Mouse (Mus musculus) limb, embryonic 12.5 days (tissue): Measurements from ENCODE around the gene Foxo4. TPM values are rescaled to one million over a fixed set of nuclear protein-coding genes. Genes with fewer than 3 reads are reported as not detected.
A peak's percentile ranks its signal among the peaks of the same experiment; 100 is the strongest.

Experiments used
- ATAC-seq: fragments of 200-750 bp; cut with Nextera tagmentation; 2 replicates; pipeline ENCODE4 v1.8.0; 2017; ENCODE audit warnings: low read depth, moderate TSS enrichment; ENCODE audit not compliant: insufficient number of reproducible peaks, insufficient read depth, low FRiP score, low TSS enrichment
- H3K27ac ChIP-seq: fragments of 300-500 bp; sonication (generic); 2 replicates; pipeline ENCODE4 v1.5.1; 2016; ENCODE audit warnings: mild to moderate bottlenecking, moderate library complexity
- H3K27me3 ChIP-seq: fragments of 300-500 bp; sonication (generic); 2 replicates; pipeline ENCODE4 v1.6.1; 2016; ENCODE audit warnings: mild to moderate bottlenecking, moderate library complexity
- H3K36me3 ChIP-seq: fragments of 300-500 bp; sonication (generic); 2 replicates; pipeline ENCODE4 v1.6.1; 2016; ENCODE audit warnings: mild to moderate bottlenecking, moderate library complexity
- H3K4me1 ChIP-seq: fragments of 300-500 bp; sonication (generic); replicated peaks from 2 replicates; pipeline ENCODE4 v1.6.1; 2016
- H3K4me2 ChIP-seq: fragments of 300-500 bp; sonication (generic); 2 replicates; pipeline ENCODE4 v1.6.1; 2016; ENCODE audit warnings: mild to moderate bottlenecking, moderate library complexity
- H3K4me3 ChIP-seq: fragments of 300-500 bp; sonication (generic); replicated peaks from 2 replicates; pipeline ENCODE4 v1.5.1; 2016; ENCODE audit warnings: mild to moderate bottlenecking
- H3K9ac ChIP-seq: fragments of 300-500 bp; sonication (generic); replicated peaks from 2 replicates; pipeline ENCODE4 v1.6.1; 2016; ENCODE audit warnings: mild to moderate bottlenecking, moderate library complexity
- H3K9me3 ChIP-seq: fragments of 300-500 bp; sonication (generic); 2 replicates; pipeline ENCODE4 v1.6.1; 2016; ENCODE audit warnings: mild to moderate bottlenecking, moderate library complexity
- WGBS: fragments of 180-500 bp; shearing (Covaris S2); methylation state at CpG from one replicate; pipeline ENCODE4 v1.1.7; 2016; 5-methylcytosine and 5-hydroxymethylcytosine counted together
- polyA plus RNA-seq: library from polyadenylated mRNA; unstranded; fragments of >200 nt; fragmentation: Nextera tagmentation; extraction: Ambion mirVana; gene quantifications from 2 replicates; pipeline ENCODE4 v1.2.1, GENCODE M21; 2016

Foxo4 gene
- polyA plus RNA-seq, result 5.9 and 6.5 TPM in 2 replicates

DNA sequence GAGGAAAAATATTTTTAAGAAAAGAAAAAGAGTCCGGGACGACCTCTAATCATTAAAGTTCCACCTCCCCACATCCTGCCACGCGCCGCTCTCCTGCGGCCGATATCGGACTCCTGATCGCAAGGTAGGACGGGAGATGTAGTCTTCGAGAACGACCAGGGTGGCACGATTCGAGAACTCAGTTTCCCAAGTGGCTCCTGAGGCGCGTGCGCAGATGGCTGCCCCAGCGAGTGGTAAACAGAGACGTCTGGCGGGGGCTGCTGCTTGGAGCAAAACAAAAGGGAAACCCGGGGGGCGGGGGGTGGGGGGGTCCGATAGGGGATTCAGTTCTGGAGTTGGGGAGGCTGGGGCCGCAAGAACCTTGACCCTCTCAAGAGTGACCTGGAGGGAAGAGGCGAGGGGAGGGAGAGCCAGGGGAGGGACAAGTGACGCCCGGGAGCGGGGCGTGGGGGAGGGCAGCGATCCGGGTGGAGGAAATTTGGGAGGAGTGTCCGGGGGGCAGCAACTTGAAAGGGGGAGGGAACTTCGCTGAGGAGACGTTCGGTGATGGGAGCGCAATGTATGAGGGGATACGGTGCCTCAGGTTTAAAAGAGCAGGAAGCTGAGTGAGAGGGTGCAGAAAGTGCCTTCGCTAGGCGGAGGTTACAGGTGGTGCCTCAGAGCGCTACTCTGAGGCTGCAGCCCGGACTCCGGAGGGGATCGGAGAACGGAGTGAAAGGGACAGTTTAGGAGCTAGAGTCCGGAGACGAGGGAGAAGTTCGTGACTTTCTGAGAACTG, at the start of gene Foxo4:
Foxo4 (plus strand) TSS at position 577 of the 778 bp plus-strand sequence.
- peak; percentile 90 for ATAC-seq
- Histone ChIP-seq H3K9ac (peak within 1 kb of the TSS; percentile 74), H3K4me2 (peak within 1 kb of the TSS; percentile 62), H3K4me1 (peaks cover 21% of the 10 kb centered on the region), H3K27ac (peak within 1 kb of the TSS; percentile 82), H3K27me3 (peaks cover 13% of the 10 kb centered on the region; the same call in 1 of the 2 replicates), H3K4me3 (peak within 1 kb of the TSS; percentile 61), H3K9me3 (no peaks in the 10 kb centered on the region), H3K36me3 (peaks cover 10% of the 10 kb centered on the region; the same call in 1 of the 2 replicates)
- WGBS, result 16% methylated on average over 47 of the region's 47 CpGs

DNA sequence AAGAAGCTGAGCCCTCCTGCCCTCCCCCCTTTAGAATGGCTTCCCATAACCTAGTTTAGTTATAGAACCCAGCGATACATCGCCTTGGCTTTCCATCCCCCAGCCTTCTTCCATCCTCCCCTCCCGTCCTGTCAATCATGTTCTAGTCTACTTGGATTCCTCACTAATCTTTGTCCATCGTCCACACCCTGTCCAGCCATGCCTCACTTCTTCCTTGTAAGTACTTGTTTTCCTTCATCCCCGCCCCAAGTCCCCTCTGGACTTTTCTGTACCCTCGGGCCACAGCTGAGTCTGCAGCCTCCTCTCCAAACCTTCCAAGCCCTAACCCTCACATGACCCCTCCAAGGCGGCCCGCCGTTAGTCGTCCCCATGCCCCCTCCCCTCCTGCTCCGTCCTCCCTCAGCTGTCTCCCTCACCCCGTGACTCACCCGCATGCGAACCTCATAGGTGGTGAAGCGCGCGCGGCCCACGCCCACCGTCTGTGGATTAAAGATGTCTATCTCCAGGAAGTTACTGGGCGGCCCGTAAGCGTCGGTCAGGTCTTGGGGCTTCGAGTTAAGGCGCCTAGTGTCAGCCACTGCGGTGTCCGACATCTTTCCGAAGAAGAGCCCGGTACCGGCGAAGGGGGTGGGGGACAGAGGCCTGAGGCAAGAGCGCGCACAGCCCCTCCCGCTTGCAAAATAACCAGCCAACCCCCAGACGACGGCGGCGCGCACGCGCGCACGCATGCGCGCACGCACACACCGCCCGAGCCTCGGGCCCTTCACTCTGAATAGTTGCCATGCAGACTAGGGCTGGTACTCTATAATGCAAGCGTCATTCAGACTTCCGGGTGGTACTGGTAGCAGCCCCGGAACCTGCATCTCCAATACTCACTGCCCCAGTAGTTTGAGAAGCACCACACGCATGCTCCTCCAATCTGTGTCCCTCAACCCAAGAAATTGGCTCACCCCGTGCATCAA, 32.2 kb upstream of the Foxo4 start, which contains the start of gene Snx12:
Snx12 (minus strand) TSS at position 730 of the 962 bp plus-strand sequence.
- peak within 1 kb of the TSS; percentile 56 for H3K27ac ChIP-seq
- 17% methylated on average over 55 of the region's 55 CpGs for WGBS
- H3K4me2 ChIP-seq, result peak within 1 kb of the TSS; percentile 59
- no peaks in the 10 kb centered on the region for H3K36me3 ChIP-seq
- ATAC-seq, result peak; percentile 99
- H3K9me3 ChIP-seq, result no peaks in the 10 kb centered on the region
- H3K4me3 ChIP-seq, result peak within 1 kb of the TSS; percentile 54
- H3K27me3 ChIP-seq, result peaks cover 26% of the 10 kb centered on the region
- H3K4me1 ChIP-seq, result no peaks in the 10 kb centered on the region
- H3K9ac ChIP-seq, result peak within 1 kb of the TSS; percentile 57

DNA sequence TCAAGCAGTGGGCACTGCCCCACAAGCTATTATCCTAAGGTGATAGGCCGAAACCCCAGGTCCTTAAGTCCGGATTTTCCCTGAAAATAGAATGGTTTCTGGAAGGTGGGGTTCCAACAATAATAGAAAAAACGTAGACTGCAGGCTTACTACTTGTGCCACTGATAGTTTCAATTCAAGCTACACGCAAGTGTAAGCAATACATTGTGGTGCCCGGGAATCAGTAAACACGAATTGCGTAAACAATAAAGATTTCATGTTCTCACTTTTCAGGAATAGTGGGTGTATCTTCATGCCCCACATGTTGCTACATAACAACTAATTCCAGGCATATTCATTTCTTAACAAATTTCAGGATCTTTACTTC, 31.5 kb upstream of the Foxo4 start:
- WGBS, result 38% methylated on average over 7 of the region's 7 CpGs
- H3K27ac ChIP-seq, result peak overlapping the region; percentile 41
- H3K4me3 ChIP-seq, result peak overlapping the region; percentile 54
- no peaks in the 10 kb centered on the region for H3K36me3 ChIP-seq
- peak overlapping the region; percentile 59 for H3K4me2 ChIP-seq
- H3K9me3 ChIP-seq, result no peaks in the 10 kb centered on the region
- ATAC-seq, result no peak
- H3K27me3 ChIP-seq, result peaks cover 26% of the 10 kb centered on the region
- no peak overlapping the region for H3K9ac ChIP-seq
- no peaks in the 10 kb centered on the region for H3K4me1 ChIP-seq

DNA sequence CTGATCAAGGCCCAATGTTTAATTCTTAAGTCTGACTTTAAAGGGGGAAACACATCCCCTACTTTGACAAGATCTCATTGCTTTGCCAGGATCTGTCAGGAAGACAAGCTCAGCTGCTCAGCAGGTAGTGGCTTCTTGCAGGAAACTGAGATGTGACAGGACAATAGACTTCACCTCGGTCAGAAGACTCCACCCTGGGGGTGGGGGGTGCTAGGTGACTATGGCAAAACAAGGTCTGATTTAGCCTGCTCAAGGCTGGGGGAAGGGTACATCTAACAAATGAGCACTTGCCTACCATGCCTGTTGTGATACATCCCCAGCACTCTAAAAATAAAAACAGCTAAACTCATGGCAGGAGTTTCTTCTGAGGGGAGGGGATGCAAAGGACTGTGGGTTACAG, 9.3 kb upstream of the Foxo4 start:
- H3K4me2 ChIP-seq, result no peak overlapping the region
- H3K36me3 ChIP-seq, result no peaks in the 10 kb centered on the region
- no peak overlapping the region for H3K4me3 ChIP-seq
- H3K9me3 ChIP-seq, result no peaks in the 10 kb centered on the region
- WGBS, result 31% methylated on average over 1 of the region's 1 CpGs
- H3K4me1 ChIP-seq, result no peaks in the 10 kb centered on the region
- ATAC-seq, result no peak
- no peak overlapping the region for H3K27ac ChIP-seq
- H3K27me3 ChIP-seq, result peaks cover 6% of the 10 kb centered on the region; the same call in 1 of the 2 replicates
- H3K9ac ChIP-seq, result no peak overlapping the region

DNA sequence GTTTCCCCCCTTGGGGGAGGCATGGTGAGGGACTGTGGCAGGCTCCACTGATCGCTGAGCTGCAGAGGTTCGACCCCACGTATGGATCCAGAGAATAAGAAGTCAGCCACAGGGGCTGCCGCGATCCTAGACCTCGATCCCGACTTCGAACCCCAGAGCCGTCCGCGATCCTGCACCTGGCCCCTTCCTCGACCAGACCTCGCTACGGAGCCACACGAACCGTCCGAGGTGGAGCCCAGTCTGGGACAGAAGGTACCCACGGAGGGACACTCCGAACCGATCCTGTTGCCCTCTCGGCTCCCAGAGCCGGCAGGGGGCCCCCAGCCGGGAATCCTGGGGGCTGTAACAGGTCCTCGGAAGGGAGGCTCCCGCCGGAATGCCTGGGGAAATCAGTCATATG, 412 bp downstream of the Foxo4 start:
- peaks cover 27% of the 10 kb centered on the region for H3K4me1 ChIP-seq
- H3K4me2 ChIP-seq, result peak overlapping the region; percentile 62
- H3K9ac ChIP-seq, result peak overlapping the region; percentile 74
- peak overlapping the region; percentile 82 for H3K27ac ChIP-seq
- peak; percentile 22; the same call in 1 of the 2 replicates for ATAC-seq
- peaks cover 13% of the 10 kb centered on the region; the same call in 1 of the 2 replicates for H3K27me3 ChIP-seq
- H3K36me3 ChIP-seq, result peaks cover 10% of the 10 kb centered on the region; the same call in 1 of the 2 replicates
- H3K4me3 ChIP-seq, result peak overlapping the region; percentile 61
- WGBS, result 17% methylated on average over 26 of the region's 26 CpGs
- H3K9me3 ChIP-seq, result no peaks in the 10 kb centered on the region

DNA sequence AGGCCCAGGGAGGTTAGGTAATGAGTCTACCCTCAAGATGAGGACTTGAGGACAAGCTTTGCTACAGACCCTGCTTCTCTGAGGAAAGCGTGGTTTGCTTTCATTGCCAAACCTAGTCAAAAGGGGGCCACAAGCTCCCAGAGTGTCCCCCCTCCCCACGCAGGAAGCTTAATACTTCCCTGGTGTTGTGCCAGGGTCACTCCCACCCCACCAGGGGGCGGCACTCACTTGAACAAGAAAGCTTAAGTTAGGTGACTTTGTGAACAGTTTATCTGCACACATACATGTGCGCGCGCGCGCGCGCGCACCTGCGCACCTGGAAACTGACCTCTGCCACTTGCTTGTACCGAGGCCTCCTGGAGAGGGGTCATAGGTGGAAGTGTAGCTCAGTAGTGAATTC, 2.3 kb downstream of the Foxo4 start:
- Histone ChIP-seq H3K4me3 (peak overlapping the region; percentile 61), H3K4me1 (peaks cover 32% of the 10 kb centered on the region), H3K36me3 (peaks cover 10% of the 10 kb centered on the region; the same call in 1 of the 2 replicates), H3K9ac (no peak overlapping the region), H3K27me3 (peaks cover 13% of the 10 kb centered on the region; the same call in 1 of the 2 replicates), H3K9me3 (no peaks in the 10 kb centered on the region), H3K27ac (no peak overlapping the region), H3K4me2 (peak overlapping the region; percentile 62)
- 77% methylated on average over 13 of the region's 13 CpGs for WGBS
- no peak for ATAC-seq

DNA sequence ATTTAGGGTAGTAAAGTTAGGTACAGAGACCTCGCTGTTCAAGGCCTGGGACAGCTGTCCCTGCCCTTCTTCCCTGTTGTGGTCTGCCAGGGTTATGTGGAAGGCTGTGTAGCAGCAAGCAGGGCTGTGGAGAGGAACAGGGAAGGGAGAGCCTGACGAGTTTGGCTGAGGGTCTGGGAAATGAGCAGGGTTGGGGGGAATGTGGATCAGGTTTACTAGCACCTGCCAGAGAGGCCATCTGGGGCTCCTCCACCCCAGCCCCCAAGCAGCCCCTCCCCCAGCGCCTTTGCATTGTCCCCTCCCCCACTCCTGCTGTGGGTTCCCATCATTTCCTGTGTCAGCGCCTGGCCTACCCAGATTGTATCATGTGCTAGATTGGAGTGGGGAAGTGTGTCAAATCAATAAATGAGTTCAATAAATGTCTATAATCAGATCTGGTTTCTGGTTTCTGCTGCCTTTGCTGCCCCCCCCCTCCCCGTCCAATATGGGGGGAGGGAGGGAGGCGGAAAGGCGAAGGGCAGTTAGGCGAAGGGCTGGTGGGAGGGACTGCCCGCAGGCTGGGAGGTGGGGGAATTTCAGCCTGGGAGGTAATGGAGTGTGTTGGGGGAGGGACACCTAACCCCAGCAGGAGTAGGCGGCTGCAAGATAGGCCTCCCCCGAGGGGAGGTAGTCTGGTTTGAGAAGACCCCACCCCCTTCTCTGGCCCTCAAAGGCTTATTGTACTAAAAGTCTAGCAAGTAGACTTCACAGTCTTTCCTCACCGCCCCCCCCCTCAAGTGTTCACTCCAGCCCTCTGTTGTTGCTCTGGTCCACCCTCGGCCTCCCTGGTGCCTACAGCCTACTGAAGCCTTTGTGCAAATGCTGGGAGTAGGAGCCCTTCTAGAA, 6.4 kb downstream of the Foxo4 start:
- Histone ChIP-seq H3K4me3 (no peak overlapping the region; the same call in 1 of the 2 replicates), H3K9me3 (no peaks in the 10 kb centered on the region), H3K27me3 (peaks cover 11% of the 10 kb centered on the region), H3K27ac (peak overlapping the region; percentile 94), H3K9ac (no peak overlapping the region), H3K4me1 (peaks cover 32% of the 10 kb centered on the region), H3K4me2 (peak overlapping the region; percentile 24), H3K36me3 (peaks cover 10% of the 10 kb centered on the region; the same call in 1 of the 2 replicates)
- 21% methylated on average over 12 of the region's 13 CpGs for WGBS
- ATAC-seq, result peak; percentile 90

DNA sequence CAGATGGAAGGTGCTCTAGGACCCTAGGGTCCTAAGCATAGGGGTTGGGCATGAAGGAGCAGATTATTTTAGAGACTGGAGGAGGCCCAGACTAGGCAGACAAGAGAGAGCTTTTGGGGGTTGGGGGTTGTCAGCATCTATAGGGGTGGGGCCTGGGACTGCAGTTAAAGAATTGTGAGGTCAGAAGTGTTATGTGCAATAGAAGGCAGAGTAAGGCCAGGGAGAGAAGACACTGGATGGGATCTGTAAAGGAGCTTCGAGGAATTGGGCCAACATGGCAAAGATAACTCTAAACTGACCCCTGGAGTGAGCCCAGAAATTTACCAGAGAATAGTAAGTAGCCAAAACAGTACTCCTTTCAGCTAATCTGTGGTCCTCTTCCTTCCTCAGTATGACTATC, 9.6 kb downstream of the Foxo4 start, which contains the start of gene Gm614:
Gm614 (minus strand) TSS at position 101 of the 400 bp plus-strand sequence.
- WGBS, result 93% methylated on average over 1 of the region's 1 CpGs
- Histone ChIP-seq H3K4me1 (peaks cover 21% of the 10 kb centered on the region), H3K4me3 (no peak within 1 kb of the TSS), H3K27ac (no peak within 1 kb of the TSS), H3K9me3 (no peaks in the 10 kb centered on the region), H3K36me3 (no peaks in the 10 kb centered on the region), H3K4me2 (no peak within 1 kb of the TSS), H3K9ac (no peak within 1 kb of the TSS), H3K27me3 (peaks cover 24% of the 10 kb centered on the region)
- no peak for ATAC-seq

DNA sequence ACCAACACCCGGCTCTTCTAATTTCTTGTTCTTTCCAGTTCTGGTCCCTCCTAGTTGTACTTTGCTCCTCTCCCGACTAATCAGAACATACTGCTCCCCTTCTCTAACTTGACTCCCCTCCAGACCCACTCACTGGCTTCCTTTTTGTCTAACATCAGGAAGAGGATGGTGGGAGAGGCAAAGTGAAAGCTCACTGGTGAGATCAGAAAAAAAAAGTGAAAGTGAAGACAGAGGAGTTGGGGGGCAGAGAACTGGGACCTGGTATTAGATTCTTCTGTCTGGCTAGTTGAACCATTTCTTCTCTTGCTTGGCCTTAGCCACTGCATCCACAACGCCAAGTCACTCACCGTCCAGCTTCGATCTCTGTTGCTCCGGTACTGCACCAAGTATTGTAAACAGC, 12.3 kb downstream of the Foxo4 start:
- 94% methylated on average over 6 of the region's 6 CpGs for WGBS
- Histone ChIP-seq H3K9me3 (no peaks in the 10 kb centered on the region), H3K36me3 (no peaks in the 10 kb centered on the region), H3K27me3 (peaks cover 24% of the 10 kb centered on the region), H3K4me1 (peaks cover 7% of the 10 kb centered on the region; the same call in 1 of the 2 replicates), H3K27ac (no peak overlapping the region), H3K4me3 (no peak overlapping the region), H3K4me2 (no peak overlapping the region), H3K9ac (no peak overlapping the region)
- ATAC-seq, result no peak

DNA sequence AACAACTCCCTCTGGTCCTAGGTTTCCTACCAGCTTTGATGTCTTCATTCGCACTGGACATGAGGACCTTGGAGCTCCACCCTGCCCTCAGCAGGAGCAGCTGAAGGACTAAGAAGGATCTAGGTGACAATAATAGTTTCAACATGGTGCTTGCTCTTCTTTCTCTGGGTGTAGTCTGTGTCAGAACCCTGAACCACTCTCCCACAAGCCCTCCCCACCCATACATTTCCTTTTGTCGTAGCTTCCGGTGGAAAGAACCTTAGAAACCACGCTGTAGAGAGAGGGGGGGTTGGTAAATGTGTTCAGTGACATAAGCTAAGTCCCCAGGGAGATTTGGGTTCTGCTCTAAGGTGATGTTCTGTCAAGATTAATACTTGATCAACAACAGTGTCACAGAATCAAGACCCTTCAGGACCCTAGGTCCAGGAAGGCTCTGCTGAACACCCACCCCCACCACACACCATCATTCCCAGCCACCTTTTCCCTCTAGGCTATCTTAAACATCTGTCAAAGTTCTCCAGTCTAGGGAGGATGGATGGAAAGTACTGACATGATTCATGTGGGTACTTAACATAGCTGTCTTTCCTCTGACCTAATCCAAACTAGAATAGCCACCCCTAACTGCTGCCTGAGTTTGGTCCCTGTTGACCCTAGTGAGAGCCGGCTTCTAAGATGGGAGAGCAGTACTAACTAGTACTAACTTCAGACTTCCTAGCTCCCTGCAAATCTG, 13.9 kb downstream of the Foxo4 start, which contains the start of gene Il2rg:
Il2rg (minus strand) TSS at position 231 of the 730 bp plus-strand sequence.
- 56% methylated on average over 5 of the region's 5 CpGs for WGBS
- Histone ChIP-seq H3K4me2 (no peak within 1 kb of the TSS), H3K9me3 (no peaks in the 10 kb centered on the region), H3K4me3 (no peak within 1 kb of the TSS), H3K36me3 (no peaks in the 10 kb centered on the region), H3K9ac (no peak within 1 kb of the TSS), H3K27ac (no peak within 1 kb of the TSS), H3K27me3 (peaks cover 28% of the 10 kb centered on the region), H3K4me1 (peaks cover 7% of the 10 kb centered on the region; the same call in 1 of the 2 replicates)
- no peak for ATAC-seq
